Mouse (Mus musculus) C2C12 (cell line): ENCODE data around the gene Sema3f.

ENCODE experiments used
- CTCF ChIP-seq: IDR thresholded peaks from one replicate; pipeline ENCODE4 v1.5.1; 2011; ENCODE audit not compliant: control insufficient read depth, insufficient read depth, insufficient read length
- FOSL1 ChIP-seq: IDR thresholded peaks from one replicate; pipeline ENCODE4 v1.8.0; 2011; ENCODE audit warnings: mild to moderate bottlenecking, low read length; ENCODE audit not compliant: poor library complexity, insufficient read depth, severe bottlenecking
- MAX ChIP-seq: IDR thresholded peaks from one replicate; pipeline ENCODE4 v1.6.1; 2011; ENCODE audit warnings: mild to moderate bottlenecking, control low read depth
- MYOG ChIP-seq: IDR thresholded peaks from one replicate; pipeline ENCODE4 v1.6.1; 2011; ENCODE audit not compliant: control insufficient read depth, insufficient read length; ENCODE audit errors: extremely low read depth
- USF1 ChIP-seq: IDR thresholded peaks from one replicate; pipeline ENCODE4 v1.6.1; 2011; ENCODE audit warnings: low read depth, mild to moderate bottlenecking, control low read depth, moderate library complexity

- TF ChIP-seq USF1 (no peak), CTCF (no peak), MYOG (no peak), FOSL1 (no peak), MAX (no peak)
Measured at GRCm38 (mm10) chr9:107650225-107650624, 60.0 kb downstream of the Sema3f start.
